Mouse (Mus musculus): Measurements from ENCODE around the gene Ilf2.

DNA sequence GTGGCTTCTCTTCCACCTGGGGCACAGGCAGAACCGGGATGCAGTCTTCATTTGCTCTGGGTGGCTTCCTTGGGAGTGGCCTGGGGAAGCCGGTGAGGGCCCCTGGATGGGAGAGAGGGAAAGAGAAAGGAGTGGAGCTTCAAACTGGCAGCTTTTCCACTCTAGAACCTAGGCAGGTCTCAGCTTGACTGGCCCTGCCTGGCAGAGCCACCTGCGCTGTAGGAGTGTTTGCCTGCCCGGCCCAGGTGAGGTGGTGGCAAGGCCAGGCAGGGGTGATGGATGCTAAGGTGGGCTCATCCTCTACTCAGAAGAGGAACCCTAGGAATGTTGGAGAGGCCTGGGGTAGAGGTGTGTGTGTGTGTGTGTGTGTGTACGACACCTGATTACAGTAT is 62.0 kb downstream of the Ilf2 start:
- TF ChIP-seq POLR2A (IDR thresholded peaks at IDR 0.05; ENCODE audit: borderline replicate concordance, extremely low read depth, insufficient read depth, insufficient read length, poor library complexity, severe bottlenecking), result no peak
- no peak for TF ChIP-seq CTCF (IDR thresholded peaks at IDR 0.05; ENCODE audit: borderline replicate concordance, extremely low read depth, insufficient read depth, insufficient read length)
